Mouse (Mus musculus): ENCODE data around the gene Zfp12. TPM values are rescaled to one million over a fixed set of nuclear protein-coding genes. Genes with fewer than 3 reads are reported as not detected.

Zfp12 gene
- total RNA-seq, 2 experiments from 2014 or later = 22.8 to 25.1 TPM

DNA sequence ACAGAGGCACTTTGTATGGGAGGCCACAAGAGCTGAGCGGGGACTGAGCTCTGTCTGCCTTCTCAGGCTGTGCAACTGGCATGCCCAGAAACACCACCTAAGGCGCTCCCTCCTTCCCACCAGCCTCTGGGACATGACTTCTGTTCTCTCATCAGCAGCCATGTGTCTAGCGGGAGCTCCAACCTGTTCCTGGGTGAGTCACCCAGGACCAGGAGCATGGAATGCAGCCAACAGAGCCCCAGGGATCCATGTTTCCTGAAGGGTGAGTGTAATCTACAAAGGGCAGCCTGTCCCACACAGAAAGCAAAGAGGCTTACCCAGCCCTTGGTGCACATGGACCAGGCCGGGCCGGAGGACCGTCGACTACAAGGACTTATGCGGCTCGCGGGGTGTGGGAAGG is 29.7 kb downstream of the Zfp12 start:
- DNase-seq (ENCODE audit: low spot score in 2 of 2) = no peak

DNA sequence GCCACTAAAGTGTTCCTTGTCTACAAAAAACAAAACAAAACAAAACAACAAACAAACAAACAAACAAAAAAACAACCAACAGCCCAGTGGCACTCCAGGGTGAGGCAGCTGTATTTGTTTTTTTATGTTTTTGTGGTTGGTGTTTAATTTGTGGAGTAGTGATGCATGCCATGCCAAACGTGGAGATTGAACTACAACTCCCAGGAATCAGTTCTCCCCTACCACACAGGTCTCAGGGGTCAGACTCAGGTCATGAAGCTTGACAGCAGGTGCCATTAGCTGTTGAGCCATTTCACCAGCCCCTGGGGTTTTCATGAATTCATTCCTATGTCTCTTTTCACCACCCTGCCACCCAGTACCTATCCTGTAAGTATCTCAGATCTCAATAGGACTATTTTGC is 30.4 kb downstream of the Zfp12 start:
- DNase-seq (ENCODE audit: low spot score in 2 of 2) = no peak

DNA sequence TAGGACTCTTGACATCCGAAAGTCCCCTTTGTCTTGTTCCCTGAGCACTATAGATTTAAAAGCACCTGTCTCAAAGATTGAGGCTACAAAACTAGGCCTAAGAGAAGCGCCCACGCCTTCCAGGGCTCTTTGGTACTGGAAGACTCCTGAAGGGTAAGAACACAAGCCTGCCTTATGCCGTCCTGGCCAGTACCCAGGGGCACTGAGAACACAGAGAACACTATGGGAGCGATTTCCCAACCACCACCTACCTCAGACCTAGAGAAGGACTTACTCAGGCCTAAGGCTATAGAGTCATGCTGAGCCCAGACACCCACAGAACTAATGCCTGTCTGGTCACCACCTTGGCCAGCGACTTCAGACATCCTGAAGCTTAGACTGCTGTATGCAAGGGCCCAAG is 31.8 kb downstream of the Zfp12 start:
- no peak for DNase-seq (ENCODE audit: low spot score in 2 of 2)

DNA sequence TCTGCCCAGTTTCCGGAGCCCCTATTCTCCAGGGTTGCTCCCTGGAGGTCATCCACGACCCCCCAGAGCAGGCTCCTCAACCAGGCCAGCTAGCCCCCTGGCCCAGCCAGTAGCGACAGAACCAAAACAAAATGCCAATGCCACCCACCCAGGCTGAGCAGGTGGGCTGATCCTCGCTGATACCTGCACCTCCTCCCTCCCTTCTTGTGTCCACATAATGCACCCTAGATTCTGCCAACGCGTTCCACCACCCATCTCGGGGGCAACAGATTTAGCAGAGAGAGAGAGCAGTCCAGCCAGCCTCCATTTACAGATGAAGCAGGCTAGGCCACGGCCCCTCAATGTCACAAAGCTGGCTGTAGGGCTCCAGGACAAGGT is 34.0 kb downstream of the Zfp12 start:
- DNase-seq (ENCODE audit: low spot score in 2 of 2) = no peak

DNA sequence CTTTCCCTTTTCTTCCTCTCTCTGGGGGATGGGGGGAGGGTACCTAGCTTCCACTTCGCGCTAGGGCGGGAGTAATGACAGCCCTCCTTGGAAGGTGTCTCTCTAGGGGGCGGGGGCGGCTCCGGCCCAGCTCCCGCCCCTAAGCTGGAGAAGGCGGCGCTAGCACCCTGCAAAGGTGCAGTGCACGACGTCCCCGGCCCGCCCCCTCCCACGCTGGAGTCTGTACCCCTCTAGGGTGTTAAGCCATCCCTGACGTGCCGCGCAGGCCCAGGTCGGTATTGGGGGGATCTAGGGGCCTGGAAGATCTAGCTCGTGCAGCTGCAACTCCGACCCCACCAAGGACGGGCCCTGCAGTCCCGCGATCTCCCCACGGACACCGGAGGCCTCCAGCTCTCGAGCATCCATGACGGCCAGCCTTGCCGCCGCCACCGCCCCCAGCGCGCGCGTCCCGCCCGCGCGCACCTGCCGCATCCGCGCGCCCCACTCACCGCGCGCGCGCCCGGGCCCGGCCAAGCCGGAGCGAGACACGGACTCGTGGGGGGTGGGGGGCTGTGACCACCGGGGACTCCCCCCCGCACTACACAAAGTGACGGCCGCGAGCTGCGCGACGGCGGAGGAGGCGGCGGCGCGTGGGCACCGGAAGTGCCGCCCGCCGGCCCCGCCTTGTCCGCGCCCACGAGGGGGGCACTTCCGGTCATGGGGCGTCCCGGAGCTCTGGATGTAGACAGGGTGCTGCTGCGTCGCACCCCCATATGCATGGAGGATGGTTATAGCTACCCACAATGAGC is 34.6 kb downstream of the Zfp12 start, which contains the start of gene Zfp316:
Zfp316 (minus strand) TSS at position 660 of the 788 bp plus-strand sequence.
- peak; percentile 72 to 83 for DNase-seq (ENCODE audit: low spot score in 2 of 2)

DNA sequence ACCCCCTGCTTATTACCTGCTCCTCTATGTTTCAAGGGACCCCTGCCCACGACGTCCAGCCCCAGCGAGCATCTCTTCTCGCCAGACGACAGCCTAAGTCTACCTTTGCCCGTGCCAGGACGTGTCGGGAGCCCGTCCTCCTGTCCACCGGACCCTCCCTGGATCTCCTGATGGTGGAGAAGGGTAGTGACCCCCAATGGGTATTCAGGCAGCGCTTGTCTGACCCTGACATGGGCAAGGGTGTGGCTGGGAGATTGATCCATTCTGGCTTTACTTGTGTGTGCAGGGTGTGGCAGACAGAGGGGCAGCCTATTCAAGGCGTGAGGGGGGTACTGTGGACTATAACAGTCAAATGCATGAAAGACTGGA is 35.2 kb downstream of the Zfp12 start:
- DNase-seq (ENCODE audit: low spot score in 2 of 2) = no peak

DNA sequence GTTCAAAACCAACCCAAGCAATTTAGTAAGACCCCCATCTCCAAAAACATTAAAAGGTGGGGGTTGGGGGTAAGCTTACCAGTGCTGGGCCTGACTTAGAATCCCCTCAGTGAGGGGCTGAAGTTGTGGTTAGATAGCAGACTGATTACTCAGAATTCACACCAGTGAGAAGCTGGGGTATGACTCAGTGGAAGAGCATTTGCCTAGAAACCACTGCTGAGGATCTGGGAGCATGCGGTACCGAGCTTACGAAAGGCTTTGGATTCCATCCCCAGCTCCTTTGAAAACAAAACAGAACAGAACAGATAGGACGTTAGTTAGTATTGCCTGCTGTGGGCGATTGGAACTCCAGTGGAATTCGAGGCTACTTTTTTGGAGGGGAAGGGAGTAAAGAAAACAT is 36.7 kb downstream of the Zfp12 start:
- DNase-seq (ENCODE audit: low spot score in 2 of 2) = no peak

DNA sequence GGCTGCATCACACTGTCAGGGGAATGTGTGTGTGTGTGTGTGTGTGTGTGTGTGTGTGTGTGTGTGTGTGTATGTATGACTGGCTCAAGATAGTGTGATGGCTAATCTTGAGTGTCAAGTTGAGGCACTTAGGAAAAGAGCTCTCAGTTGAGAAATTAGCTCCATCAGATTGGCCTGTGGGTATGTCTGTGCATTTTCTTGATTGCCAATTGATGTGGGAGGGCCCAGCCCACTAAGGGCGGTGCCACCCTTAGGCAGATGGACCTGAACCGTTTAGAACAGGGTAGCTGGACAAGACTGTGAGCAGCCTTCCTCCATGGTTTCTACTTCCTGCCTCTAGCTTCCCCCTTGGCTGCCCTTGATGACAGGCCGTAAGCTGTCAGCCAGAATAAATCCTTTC is 37.1 kb downstream of the Zfp12 start:
- DNase-seq (ENCODE audit: low spot score in 2 of 2) = no peak

DNA sequence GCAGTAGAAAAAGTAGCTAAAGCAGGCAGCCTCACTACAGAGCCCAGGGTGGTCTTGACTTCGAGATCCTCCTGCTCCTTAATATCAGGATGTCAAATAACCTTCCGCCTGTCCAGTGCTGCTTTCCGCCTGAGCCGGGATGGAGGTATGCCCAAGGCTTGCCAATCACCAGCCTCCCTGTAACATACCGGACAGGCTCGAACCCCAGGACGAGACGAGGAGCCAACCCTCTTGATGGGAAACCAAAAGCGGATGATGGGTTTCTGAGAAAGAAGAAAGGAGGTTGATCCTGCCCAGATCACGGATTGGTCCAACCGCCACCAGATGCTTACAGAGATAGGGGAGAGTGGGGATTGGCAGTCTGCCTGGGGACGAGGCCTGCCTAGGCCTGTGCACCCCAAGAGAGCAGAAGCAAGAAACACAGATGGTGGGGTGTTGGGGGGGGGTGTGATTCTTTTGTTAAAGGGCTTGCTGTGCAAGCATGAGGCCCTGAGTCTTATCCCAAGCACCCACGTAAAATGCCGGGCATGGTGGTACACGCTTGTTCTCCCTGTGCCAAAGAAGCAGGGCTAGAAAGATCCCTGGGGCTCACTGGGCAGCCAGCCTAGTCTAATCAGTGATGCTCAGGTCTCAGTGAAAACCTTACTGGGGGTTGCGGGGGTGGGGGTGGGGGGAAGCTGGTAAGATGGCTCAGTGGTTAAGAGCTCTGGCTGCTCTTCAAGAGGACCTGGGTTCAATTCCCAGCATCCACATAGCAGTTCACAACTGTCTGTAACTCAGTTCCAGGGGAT is 37.8 kb downstream of the Zfp12 start:
- DNase-seq (ENCODE audit: low spot score in 2 of 2) = peak in 1 of 2 experiments; percentile 21

DNA sequence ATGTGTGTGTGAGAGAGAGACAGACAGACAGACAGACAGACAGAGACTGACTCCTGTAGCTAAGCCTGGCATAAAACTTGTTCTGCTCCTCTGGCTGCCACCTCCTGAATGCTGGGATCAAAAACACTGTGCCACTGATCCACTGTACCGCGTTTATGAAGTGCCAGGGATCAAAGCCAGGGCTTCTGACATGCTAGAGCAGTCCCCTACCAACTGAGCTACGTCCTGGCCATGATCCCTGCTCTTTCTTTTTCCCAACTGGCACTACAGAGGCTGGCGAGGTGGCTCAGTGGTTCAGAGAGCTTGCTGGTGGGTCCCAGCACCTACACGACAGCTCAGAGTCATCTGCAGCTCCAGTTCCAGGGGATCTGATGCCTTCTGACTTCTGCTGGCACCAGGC is 40.8 kb downstream of the Zfp12 start:
- peak in 1 of 2 experiments; percentile 10 for DNase-seq (ENCODE audit: low spot score in 2 of 2)

DNA sequence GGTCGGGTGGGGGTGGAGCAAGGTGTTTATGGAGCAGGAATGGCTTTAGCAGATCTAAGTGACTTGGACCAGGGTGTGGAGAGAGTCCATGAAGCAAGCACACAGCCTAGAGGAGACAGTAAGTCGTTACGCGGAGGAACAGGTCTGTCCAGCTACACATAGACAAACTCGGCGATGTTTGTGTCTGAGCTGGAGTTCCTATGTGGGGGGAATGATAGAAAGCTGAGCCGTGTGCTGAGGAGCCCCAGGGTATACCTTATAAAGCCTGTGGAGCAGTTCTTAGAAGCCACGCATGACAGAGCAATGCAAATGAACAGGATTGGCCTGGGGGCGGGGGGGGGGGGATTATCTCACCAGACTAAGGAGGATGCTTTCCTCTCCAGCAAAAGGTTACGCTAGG is 44.3 kb downstream of the Zfp12 start:
- no peak for DNase-seq (ENCODE audit: low spot score in 2 of 2)

DNA sequence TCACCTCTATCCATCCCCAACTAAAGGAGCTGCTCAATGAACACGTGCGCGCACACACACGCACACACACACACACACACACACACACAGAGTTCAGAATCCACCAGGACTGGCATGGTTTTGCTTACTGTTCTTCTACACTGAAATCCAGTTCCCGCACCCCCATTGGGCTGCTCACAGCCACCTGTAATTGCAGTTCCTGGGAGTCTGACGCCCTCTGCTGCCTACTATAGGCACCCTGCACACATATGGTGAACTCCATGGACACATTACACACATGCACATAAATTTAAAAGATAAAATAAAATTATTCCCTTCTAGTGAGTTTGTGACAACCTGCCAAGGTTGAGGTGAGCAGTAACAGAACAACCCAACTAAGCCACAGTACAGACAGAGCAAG is 49.8 kb downstream of the Zfp12 start:
- DNase-seq (ENCODE audit: low spot score in 2 of 2) = no peak

DNA sequence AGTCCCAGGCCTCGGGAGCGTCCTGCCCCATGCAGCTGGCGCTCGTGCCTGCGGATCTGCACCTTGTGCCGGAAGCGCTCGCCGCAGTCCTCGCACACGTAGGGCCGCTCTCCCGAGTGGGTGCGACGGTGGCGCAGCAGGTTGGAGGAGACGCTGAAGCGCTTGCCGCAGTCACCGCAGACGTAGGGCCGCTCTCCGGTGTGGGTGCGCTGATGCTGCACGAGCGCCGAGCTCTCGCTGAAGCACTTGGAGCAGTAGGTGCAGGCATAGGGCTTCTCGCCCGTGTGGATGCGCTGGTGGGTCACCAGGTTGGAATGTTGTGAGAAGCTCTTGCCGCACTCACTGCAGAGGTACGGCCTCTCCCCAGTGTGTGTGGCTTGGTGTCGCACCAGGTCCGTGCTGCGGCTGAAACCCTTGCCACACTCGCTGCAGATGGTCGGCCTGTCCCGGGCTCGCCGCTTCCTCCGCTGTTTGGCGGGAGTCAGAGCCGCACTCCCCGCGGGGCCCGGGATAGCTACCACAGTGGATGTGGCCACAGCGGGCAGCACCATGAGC is 52.9 kb downstream of the Zfp12 start:
- no peak for DNase-seq (ENCODE audit: low spot score in 2 of 2)

DNA sequence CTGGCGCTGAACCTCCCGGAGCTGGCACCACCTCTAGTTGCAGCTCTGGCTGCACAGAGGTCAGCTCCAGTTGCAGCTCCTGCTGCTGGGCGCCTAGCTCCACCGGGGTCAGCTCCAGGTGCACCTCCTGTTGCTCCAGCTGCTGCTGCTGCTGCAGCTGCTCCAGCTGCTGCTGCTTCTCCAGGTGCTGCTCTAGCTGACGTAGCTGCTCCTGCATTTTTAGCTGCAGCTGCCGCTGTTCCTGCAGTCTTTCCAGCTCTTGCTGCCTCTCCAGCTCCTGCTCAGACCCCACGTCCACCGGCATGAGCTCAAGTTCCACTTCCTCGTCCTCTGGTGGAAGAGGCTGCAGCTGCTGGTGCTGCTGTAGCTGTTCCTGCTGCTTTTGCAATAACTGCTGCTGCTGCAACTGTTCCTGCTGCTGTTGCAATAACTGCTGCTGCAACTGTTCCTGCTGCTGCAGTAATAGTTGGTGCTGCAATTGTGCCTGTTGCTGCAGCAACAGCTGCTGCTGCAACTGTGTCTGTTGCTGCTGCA is 53.5 kb downstream of the Zfp12 start:
- no peak for DNase-seq (ENCODE audit: low spot score in 2 of 2)

DNA sequence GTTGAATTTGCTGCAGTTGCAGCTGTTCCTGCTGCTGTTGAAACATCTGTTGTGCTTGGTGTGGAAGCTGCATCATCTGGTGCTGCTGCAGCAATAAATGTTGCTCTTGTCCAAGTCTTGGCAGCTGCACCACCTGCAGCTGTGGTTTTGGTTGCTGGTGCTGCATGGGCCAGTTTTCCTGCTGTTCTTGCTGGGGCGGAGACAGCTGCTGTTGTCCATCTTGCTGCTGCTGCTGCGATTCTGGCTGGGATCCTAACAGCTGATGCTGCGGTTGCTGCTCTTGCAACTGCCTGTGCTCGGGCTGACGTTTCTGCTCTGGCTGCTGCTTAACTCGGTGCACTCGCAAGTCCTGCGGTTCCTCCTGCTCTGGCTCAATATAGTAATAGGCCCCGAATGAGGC is 54.3 kb downstream of the Zfp12 start:
- no peak for DNase-seq (ENCODE audit: low spot score in 2 of 2)

DNA sequence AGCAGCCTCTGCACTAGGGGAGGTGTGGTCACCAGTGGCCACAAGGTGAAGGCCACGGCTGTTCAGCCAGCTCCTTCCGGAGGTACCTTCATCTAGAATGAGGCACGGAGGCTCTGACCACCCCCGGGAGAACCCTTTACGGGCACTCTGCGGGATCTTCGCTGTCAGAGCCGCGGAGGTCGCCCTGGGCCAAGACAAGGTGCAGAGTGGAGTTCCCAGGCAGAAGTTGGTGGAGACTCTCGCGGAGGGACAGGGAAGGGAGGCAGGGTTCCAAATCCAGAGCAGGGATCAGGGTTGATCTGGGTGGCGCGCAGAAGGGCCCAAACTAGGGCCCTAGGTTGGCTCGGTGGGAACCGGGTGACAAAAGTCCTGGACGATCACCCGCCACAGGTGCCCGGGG is 57.9 kb downstream of the Zfp12 start:
- DNase-seq (ENCODE audit: low spot score in 2 of 2) = no peak

DNA sequence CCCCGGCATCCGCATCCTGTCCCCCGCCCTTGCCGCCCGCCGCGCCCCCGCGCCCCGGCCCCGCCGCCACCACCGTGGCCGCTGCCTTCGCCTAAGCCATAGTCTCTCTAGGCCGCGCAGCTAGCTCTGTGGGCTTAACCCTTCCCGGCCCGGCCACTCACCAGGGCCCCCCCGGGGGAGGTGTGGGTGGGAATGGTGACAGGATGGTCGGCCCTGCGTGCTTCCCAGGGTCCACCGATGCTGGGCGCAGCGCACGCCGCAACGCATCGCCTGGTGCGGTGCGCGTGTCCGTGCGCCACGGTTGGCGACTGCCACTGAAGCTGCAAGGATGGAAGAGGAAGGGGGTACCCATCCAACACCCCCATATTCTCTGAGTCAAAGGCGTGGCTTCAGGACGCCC is 58.4 kb downstream of the Zfp12 start, which contains the start of gene Zfp853:
Zfp853 (minus strand) TSS at position 220 of the 400 bp plus-strand sequence.
- peak; percentile 41 to 60 for DNase-seq (ENCODE audit: low spot score in 2 of 2)

DNA sequence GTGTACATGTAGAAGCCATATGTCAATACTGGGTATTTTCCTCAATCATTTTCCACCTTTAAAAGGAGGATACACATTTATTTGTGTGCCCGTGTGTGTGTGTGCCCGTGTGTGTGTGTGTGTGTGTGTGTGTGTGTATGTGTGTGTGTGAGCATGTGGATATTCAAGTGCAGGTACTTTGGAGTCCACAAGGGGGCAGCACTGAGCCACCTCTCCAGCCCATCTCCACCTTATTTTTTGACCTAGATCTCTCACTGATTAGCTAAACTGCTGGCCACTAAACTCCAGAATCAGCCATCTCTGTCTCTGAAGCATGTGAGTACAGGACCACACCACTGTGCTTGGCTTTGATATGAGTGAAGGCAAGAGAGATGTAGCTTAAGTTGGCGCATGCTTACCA is 59.9 kb downstream of the Zfp12 start:
- DNase-seq (ENCODE audit: low spot score in 2 of 2) = no peak

DNA sequence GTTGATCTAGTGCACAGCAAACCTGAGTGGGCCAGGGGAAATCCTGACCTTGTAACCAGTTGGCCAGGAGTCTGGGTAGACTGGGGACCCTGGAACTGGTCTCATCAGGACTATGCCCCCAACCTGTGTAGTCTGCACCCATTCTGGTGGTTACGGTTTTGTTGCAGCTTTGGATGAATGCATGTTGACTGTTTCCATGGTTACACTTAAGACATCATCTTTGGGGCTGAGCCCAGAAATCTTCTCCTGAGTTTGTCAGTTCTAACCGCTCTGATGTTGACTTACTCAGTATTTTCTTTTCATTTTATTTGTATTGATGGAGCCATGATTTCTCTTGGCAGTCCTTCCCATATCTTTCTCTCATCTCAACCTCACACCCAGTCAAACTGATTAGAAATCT is 60.4 kb downstream of the Zfp12 start:
- no peak for DNase-seq (ENCODE audit: low spot score in 2 of 2)

DNA sequence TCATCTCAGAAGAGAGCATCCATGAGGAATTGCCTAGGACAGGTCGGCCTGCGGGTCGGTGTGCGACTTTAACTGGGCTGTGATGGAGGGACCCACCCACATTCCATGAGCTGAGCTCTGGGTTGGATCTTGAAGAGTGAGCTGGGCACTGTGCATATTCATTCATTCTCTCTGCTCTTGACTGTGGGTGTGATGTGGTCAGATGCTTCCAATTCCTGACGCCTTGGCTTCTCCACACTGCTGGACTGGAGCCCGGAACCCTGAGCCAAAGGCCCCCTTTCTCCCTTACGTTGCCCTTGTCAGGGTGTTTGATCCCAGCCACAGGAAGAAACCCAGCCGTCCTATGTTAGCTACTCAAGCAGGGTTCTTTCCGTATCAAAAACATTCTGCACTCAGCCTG is 63.0 kb downstream of the Zfp12 start:
- DNase-seq (ENCODE audit: low spot score in 2 of 2) = no peak

DNA sequence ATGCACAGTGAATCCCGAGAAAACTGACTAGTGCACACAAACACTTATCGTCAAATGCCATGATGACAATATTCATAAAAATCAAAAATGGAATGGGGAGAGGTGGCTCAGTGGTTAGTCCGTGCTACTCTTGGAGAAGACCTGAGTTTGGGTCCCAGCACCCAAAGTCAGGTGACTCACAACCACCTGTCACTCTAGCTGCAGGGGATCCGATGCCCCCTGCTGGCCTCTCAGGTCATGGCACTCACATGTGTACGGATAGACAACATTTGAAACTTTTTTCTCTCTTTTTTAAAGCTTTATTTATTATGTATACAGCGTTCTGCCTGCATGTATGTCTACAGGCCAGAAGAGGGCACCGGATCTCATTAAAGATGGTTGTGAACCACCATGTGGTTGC is 63.4 kb downstream of the Zfp12 start:
- no peak for DNase-seq (ENCODE audit: low spot score in 2 of 2)
